Mouse (Mus musculus) thymus, postnatal 36 days (tissue): Measurements from ENCODE around the gene Gtf2i.
"Not testable (repeated sequence)": the region's sequence is repeated elsewhere in the genome, so short reads cannot be mapped to it uniquely, and the experiment has no call there.

Source experiments
- DNase-seq, 2 experiments: peaks; one replicate each; pipeline ENCODE4 v3.0.0; 2022; ENCODE audit warnings: mixed read lengths in 2 of 2

Gtf2i gene

DNA sequence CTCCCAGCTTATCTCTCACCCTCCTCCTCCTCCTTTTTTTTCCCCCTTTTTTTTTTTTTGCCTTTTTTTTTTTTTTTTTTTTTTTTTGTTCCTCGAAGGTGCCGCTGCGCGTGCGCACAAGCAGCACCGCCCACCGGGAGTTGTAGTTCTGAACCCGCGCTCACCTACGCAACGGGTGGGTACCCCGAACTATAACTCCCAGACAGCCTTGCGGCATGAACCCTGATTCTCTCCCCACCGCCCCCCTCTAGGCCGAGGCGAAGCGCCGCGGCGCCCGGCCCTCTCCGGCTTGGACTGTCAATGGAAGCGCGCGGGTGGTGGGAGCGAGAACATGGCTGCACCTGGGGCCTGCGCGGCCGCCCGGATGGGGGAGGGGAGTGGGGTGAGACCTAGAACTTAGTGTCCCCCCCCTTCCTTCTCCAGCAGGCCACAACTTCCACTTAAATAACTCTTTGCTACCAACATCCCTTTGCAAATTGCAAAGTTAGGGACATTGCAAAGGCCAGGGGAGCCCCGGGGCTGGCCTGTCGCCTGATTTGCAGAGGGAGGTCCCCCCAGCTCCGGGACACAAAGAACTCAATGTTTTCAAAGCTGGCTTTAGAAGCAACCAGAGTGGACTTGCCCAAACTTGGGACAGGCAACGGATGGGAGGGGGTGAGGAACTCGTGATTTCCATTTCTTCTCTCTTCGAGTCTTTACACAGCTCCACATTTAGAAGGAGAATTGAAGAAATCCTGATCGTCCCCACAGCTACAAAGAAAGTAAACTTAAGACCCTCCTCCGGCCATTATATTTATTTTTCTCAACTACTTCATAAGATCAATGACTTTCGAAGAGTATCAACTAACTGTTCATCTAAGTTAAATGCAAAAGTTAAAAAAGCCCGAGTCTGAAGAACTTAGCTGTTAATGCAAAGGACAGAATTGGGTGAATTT lies at the start of gene Gtf2i:
Gene Gtf2i, minus strand, starts transcription at position 73 of the 935 bp plus-strand sequence.
- DNase-seq, result peak; percentile 90 to 95

DNA sequence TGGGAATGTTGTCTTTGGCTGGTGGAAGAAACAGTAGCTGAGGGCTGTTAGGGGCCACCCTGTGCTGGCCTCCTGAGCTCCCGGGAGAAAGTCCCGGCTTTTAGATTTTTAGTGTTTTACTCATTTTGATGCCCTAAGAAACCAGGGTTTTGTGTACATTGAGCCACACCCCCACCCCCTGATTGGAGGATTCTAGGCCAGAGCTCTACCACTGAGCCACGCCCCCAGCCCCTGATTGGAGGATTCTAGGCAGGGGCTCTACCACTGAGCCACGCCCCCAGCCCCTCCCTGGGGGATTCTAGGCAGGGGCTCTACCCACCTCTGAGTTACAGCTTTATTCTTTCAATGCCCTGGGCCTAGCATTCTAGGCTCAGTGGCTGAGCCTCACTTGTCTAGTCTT lies 44.5 kb upstream of the Gtf2i start:
- DNase-seq, result no peak

DNA sequence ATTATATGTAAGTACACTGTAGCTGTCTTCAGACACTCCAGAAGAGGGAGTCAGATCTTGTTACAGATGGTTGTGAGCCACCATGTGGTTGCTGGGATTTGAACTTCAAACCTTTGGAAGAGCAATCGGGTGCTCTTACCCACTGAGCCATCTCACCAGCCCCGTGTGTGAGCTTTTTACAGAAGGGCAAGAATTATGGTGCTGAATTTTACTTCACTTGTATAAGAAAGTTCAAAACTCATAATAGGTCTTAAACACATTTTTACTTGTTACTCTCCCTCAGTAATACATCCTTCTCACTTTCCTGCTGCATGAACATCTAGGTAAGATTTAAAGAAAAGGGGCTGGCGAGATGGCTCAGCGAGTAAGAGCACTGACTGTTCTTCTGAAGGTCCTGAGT lies 40.8 kb upstream of the Gtf2i start:
- not testable (repeated sequence) for DNase-seq

DNA sequence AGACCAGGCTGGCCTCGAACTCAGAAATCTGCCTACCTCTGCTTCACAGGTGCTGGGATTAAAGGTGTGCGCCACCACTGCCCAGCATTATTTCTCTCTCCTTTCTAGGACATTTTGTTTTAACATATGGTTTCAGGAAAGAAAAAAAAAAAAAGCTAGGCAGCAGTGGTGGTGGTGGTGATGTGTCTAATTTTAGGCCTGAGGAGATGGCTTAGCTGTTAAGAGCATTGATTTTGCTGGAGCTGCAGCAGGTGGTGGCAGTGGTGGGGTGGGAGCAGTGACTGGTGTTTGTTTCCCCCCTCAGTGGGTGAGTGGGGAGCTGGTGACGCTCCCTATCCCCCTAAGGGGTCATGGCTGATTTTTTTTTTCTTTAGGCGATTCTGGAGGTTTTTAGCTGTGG lies 38.6 kb upstream of the Gtf2i start:
- no peak for DNase-seq

DNA sequence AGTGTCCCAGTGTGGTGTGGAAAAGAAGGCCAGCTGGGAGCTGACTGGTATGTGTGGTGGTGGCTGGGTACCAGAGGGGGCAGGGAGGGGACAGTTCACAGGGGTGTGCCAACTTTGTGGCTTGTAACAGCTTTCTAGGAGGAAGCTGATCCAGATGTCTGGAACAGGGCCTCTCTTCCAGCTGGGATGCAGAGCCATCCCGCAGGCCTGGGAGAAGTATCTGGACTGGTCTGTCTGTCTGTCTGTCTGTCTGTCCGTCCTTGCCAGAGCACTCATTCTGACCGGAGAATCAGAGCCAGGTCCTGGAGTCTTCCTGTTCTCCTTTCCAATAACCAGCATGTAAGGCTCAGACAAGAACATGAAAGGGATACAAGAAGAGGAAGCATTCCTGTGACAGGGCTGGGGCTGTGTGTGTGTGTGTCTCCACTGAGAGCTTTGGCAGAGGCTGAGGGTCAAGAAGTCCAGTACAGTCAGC lies 38.0 kb upstream of the Gtf2i start:
- no peak for DNase-seq

DNA sequence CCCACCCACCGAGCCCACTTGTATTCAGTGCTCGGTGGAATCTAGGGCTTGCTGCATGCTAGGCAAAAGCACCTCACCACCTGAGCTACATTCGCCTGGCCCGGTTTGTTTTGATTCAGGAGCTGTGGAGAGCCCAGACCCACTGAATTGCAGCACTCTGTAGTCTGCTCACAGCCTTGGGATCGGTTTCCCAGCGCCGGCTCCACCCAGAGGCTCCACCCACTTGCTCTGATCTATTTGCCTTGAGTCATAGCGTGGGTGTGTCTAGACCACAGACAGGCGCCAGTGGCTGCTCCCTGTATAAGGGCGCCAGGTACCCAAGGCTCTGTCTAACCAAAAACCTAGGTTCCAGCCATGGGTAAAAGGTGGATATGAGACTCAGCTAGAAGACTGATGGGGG lies 36.1 kb upstream of the Gtf2i start:
- DNase-seq, result peak; percentile 72 to 81

DNA sequence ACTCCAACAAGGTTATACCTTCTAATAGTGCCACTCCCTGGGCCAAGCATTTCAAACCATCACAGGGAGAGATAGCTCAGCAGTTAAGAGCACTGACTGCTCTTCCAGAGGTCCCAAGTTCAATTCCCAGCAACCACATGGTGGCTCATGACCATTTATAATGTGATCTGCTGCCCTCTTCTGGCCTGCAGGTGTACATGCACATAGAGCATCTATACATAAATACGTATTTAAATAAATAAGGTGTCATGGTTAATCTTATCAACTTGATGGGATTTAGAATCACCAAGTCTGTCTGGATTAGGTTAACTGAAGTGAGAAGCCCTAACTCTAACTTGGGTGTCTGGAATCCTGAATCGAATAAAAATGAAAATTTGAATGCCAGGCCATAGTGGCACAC lies 32.5 kb upstream of the Gtf2i start:
- DNase-seq, result no peak

DNA sequence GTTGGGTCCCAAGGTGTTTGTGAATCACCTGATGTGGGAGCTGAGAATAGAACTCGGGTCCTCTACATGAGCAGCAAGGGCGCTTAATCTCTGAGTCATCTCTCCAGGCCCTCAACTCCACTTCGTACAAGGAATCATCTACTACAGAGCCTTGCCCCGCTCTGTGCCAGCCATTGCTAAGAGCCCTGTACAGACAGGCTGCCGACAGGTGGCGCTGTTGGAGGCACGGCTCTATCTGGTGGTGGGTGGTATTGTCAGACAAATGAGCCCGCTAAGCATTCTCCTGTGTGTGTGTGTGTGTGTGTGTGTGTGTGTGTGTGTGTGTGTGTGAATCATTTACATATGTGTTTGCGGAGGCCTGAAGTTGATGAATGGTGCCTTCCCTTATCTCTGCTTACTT lies 30.9 kb upstream of the Gtf2i start:
- peak; percentile 31 to 35 for DNase-seq

DNA sequence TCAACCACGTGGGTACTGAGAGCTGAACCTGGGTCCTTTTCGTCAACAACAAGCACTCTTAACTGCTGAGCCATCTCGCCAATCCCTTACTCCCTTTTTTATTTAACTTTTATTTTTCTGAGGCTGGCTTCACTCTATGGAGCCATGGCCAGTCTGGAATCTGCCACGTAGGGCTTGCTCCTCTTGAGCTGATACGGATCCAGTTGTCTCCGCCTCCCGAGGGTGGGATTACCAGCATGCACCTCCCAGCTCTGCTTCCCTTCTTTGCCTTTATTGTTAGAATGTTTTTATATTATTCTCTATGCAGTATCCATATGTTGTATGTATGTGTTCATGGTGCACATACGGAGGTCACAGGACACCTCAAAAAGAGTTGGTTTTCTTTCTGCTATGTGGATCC lies 29.5 kb upstream of the Gtf2i start:
- no peak for DNase-seq

DNA sequence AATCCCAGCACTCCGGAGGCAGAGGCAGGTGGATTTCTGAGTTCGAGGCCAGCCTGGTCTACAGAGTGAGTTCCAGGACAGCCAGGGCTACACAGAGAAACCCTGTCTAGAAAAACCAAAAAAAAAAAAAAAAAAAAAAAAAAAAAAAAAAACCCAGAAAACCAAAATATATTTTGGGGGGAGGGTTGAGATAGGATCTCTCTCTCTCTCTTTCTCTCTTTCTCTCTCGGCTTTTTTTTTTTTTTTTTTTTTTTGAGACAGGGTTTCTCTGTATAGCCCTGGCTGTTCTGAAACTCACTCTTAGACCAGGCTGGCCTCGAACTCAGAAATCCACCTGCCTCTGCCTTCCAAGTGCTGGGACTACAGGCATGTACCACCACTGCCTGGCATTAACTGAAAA lies 29.0 kb upstream of the Gtf2i start:
- DNase-seq, result not testable (repeated sequence)

DNA sequence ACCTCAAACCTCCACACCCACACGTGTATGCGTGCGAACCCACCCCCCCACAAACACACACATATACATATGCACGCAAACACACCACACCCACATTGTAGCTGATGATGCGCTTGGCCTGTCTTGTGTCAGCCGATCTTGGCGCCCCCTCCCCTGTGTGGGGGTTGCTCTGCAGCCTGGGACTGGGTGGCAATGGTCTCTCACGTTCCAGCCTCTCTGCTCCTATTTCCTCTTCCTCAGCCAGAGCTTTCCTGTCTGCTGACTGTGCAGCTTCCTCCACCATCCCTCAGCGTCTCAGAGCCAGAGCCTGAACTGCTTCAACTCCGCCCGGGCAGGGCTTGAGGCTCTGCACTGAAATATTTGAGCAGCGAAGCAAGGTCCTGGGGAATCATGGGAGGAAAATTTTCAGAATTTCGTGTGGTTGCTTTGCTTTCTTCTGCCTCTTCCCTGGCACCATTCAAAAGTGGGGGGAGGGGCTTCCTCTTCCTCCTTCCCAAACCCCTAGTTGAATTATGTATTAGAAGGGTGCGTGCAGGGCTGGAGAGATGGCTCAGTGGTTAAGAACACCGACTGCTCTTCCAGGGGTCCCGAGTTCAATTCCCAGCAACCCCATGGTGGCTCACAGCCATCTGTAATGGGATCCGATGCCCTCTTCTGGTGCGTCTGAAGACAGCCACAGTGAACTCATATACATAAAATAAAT lies 28.1 kb upstream of the Gtf2i start:
- peak; percentile 29 to 43 for DNase-seq

DNA sequence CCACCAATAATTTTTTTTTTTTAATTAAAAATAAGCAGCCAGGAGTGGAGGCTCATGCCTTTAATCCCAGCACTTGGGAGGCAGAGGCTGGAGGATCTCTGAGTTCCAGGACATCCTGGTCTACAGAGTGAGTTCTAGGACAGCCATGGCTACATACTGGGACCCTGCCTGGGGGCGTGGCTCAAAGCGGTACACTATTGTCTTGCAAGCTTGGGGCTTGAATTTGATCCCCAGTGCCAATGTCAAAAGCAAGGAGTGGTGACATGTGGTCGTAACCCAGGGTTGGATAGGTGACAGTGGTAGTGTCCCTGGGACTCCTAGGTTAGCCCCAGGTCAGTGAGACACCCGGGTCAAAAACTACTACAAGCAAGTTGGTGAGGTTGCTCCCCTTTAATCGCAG lies 27.2 kb upstream of the Gtf2i start:
- no peak for DNase-seq

DNA sequence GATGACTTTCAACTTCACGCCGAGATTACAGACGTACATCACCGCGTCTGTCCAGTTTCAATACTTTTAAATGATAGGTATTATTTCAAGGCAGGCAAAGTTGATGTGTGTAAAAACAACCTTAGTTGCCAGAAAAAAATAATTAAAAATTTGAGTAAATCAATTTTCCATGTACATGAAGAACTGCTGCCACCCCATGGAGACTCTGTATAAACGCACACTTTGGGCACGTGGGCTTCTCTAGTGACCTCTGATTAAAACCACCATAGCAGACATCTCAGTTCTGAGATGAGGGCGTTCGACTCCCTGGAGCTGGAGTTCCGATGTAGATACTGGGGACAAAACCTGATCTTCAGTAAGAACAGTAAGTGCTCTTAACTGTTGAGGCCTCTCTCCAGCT lies 26.8 kb upstream of the Gtf2i start:
- no peak for DNase-seq

DNA sequence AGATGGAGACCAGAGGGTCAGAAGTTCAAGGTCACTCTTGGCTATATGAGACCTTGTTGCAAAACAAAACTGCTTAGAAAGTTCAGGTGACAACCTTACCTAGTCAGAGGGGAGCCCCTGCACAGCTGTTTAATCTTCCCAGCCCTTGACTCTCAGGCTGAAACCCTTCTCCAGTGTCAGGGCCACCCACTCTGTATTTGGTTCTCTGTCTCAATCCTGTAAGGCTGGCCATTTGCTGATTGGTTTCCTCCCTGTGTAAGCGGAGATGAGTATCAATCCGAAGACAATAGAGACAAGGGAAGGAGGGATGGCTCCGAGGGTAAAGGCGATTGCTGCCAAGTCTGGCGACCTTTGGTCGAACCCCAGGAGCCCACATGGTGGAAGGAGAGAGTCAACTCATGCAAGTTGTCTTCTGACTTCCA lies 25.6 kb upstream of the Gtf2i start:
- DNase-seq, result no peak

DNA sequence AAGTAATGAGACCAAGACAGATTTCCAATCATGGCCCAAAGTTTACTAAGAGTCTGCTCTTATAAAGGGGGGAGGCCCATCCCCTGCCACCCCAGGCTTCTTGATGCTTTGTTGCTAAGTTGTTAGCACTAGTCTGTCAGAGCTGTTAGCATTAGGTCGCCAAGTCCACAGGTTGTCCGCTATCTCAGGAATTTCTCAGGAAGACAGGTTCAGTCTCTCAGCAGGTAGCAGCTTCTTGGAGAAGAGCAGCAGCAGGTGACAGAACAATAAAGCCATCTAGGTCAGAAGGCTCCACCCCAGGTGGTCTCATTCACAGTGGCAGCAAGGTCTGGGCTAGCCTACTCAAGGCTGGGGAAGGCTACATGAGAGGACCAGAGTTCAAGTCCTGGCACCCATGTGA lies 22.5 kb upstream of the Gtf2i start:
- not testable (repeated sequence) for DNase-seq

DNA sequence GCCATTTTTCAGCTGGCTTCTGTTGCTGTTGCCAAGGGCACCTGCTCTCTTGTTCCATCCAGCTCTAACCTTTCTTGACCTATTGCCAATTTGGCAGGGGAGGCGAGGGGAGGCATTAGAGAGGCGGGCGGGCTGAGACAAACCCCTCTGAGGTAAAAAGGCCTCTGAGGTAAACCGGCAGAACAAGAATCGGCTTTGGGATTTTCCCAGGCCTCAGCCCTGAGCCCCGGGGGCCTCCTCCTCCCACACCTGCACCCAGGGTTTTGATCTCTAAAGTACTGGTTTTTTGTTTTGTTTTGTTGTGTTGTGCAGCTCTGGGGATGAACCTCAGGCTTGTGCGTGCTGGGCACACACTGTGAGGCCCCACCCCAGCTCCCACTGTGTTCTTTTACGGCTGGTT lies 18.2 kb upstream of the Gtf2i start:
- peak; percentile 59 to 74 for DNase-seq

DNA sequence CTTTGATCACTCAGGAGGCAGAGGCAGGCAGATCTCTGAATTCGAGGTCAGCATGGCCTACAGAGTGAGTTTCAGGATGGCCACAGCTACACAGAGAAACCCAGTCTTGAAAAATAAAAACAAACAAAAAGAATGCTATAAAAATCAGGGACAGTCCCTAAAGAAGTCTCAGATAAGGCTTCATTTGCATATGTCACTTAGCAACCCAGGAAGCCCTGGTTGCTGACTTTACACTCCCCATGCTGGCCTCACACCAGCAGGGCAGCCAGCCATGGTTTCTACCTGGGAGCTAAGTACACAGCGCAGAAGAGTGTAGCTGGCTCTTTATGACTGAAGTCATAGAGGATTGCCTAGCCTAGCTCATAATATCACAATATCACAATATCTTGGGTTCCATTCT lies 15.5 kb upstream of the Gtf2i start:
- DNase-seq, result peak in 1 of 2 experiments; percentile 12

DNA sequence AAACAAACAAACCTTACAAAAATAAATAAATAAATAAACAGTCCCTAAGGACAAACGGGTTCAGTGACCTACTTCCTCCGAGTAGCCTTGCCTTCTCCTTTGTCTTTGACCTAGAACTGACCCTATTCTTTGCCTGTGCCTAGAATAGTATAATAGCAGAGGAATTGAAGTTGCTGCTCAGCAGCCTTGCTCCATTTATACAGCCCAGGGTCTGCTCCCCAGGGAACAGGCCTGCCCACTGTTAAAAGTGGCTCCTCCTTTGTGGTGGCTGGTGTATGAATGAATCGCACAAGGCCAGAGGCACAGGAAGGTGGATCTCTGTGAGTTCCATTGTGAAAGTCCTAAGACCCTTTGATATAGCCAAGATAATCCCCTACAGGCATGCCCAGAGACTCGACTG lies 14.8 kb upstream of the Gtf2i start:
- DNase-seq, result no peak

DNA sequence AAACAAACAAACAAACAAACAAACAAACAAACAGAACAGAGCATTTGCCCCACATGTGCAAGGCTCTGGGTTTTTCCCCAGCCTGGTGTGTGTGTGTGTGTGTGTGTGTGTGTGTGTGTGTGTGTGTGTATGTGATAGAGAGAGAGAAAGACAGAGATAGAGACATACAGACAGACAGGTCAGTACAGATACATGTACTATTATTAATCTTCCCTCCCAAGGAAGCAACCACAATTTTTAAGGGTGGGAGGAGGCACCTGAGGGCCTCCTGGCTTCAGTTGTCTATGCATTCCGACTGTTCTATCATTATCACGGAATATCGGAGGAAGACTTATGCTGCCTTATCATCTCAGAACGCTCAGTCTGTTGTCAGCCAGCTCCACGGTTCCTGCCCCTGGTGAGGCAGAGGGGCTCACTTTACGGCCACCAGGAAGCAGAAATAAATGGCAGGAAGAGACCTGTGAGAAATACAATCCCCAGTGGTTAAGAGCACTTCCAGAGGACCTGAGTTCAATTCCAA lies 14.0 kb upstream of the Gtf2i start:
- no peak for DNase-seq

DNA sequence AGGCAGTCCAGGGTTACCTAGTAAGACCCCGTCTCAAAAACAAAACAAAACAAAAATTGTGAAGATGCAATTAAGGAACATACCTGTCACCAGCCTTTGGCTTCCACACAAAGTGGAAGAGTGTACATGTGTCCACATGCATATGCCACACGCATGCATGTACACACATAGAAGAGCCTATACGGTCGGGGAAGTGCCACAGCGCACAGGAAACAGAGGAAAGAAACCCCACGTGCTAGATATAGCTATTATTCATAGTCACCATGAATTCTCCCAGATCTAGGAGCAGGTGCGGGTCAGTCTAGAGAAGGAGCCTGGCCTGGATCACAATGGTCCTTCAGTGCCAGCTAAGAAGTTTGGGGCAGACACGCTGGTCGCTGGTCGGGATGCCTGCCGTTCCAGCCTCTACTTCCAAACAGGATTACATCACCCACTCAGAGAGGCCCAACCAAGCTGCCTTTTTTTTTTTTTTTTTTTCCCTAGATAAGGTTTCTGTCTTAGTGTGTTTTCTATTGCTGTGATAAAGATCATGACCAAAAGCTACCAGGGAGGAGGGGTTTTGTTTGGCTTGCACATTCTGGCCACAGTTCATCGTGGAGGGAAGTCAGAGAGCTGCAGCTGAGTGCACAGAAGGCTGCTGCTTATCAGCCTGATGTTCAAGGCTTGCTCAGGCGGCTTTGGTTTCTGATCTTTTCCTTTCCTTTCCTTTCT lies 11.5 kb upstream of the Gtf2i start:
- no peak for DNase-seq

DNA sequence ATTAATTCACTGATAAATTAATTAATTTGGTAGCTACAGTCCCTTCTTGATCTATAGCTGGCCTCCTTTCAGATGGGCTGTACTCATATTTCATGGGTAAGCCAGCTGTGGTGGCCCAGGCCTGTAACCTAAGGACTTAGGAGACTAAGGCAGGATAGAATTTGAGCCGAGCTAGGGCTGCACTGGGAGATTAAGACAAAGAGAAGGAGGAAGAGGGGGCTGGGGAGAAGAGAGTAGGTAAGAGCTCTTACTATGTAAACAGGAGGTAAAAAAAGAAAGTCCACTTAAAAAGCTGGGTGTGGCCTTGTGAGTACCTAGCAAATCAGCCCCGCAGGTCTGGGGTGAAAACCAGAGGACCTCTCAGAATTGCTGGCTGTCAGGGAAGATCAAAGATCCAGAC lies 9.3 kb upstream of the Gtf2i start:
- no peak for DNase-seq

DNA sequence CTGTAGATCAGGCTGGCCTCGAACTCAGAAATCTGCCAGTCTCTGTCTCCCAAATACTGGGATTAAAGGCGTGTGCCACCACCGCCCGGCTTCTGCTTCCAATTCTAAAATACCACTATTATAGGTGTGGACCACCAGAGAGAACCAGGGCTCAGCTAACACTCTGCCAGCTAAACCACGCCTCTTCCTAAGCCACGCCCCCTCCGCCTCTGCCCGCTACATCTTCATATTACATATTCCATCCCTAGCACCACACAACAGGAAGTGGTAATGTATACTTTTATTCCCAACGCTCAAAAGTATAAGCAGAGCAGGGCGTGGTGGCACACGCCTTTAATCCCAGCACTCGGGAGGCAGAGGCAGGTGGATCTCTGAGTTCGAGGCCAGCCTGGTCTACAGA lies 8.8 kb upstream of the Gtf2i start:
- peak; percentile 38 to 61 for DNase-seq

DNA sequence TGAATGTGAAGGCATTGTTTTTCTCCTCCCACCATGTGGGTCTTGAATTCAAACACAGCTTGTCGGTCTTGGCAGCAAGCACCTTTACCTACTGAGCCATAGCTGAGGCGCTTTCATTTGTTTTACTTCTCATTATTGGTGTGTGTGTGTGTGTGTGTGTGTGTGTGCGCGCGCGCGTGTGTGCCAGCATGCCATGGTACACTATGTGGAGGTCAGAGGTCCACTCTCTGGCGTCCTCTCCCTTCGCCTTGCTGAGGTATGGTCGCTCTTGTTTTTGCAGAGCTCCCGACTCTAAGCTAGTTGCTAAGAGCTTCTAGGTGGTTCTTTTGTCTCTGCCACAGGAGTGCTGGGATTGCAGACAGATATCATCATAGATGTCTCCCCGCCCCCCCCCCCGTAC lies 7.8 kb upstream of the Gtf2i start:
- DNase-seq, result no peak
